Mouse (Mus musculus): Measurements from ENCODE around the gene Trpm8.

GRCm38 (mm10) chr1:88230421-88230820 is 47.0 kb upstream of the Trpm8 start:
- TF ChIP-seq CTCF (IDR thresholded peaks at IDR 0.05; ENCODE audit: extremely low read depth, insufficient read length, insufficient replicate concordance, low read depth, low read length) (no peak), POLR2A (IDR thresholded peaks at IDR 0.05; ENCODE audit: low read depth, low read length) (no peak)
